Mouse (Mus musculus) forebrain, embryonic 16.5 days (tissue): Measurements from ENCODE around the gene Ipo13. TPM values are rescaled to one million over a fixed set of nuclear protein-coding genes. Genes with fewer than 3 reads are reported as not detected.

Experiments used
- ATAC-seq: fragments of 200-750 bp; cut with Nextera tagmentation; 2 replicates; pipeline ENCODE4 v1.8.0; 2017; ENCODE audit warnings: mild to moderate bottlenecking, moderate library complexity
- H3K27ac ChIP-seq: fragments of 300-500 bp; sonication (generic); 2 replicates; pipeline ENCODE4 v1.5.1; 2014; ENCODE audit warnings: low read length, control low read depth
- H3K27me3 ChIP-seq: fragments of 300-500 bp; sonication (generic); replicated peaks from 2 replicates; pipeline ENCODE4 v1.6.1; 2014; ENCODE audit warnings: low read length; ENCODE audit not compliant: control insufficient read depth, insufficient read depth
- H3K36me3 ChIP-seq: fragments of 300-500 bp; sonication (generic); 2 replicates; pipeline ENCODE4 v1.6.1; 2014; ENCODE audit not compliant: control insufficient read depth, insufficient read depth
- H3K4me1 ChIP-seq: fragments of 300-500 bp; sonication (generic); replicated peaks from 2 replicates; pipeline ENCODE4 v1.6.1; 2014; ENCODE audit warnings: low read length; ENCODE audit not compliant: control insufficient read depth, insufficient read depth
- H3K4me2 ChIP-seq: fragments of 300-500 bp; sonication (generic); 2 replicates; pipeline ENCODE4 v1.6.1; 2014; ENCODE audit warnings: mild to moderate bottlenecking, low read length, control low read depth
- H3K4me3 ChIP-seq: fragments of 300-500 bp; sonication (generic); replicated peaks from 2 replicates; pipeline ENCODE4 v1.5.1; 2014; ENCODE audit warnings: mild to moderate bottlenecking, low read length, control low read depth
- H3K9ac ChIP-seq: fragments of 300-500 bp; sonication (generic); replicated peaks from 2 replicates; pipeline ENCODE4 v1.6.1; 2014; ENCODE audit warnings: low read depth, low read length, control low read depth
- H3K9me3 ChIP-seq: fragments of 300-500 bp; sonication (generic); 2 replicates; pipeline ENCODE4 v1.6.1; 2016; ENCODE audit warnings: low read length; ENCODE audit not compliant: control insufficient read depth
- WGBS: fragments of 180-500 bp; shearing (Covaris S2); extraction: QIAGEN DNeasy Blood & Tissue Kit; methylation state at CpG from one replicate; pipeline ENCODE4 v1.1.7; 2014; 5-methylcytosine and 5-hydroxymethylcytosine counted together
- polyA plus RNA-seq: library from polyadenylated mRNA; unstranded; fragments of >200 nt; fragmentation: Nextera tagmentation; extraction: Ambion mirVana; gene quantifications from 2 replicates; pipeline ENCODE4 v1.2.1, GENCODE M21; 2015

Ipo13 gene
- polyA plus RNA-seq, 1 experiment from 2014 or later: 79.9 TPM

DNA sequence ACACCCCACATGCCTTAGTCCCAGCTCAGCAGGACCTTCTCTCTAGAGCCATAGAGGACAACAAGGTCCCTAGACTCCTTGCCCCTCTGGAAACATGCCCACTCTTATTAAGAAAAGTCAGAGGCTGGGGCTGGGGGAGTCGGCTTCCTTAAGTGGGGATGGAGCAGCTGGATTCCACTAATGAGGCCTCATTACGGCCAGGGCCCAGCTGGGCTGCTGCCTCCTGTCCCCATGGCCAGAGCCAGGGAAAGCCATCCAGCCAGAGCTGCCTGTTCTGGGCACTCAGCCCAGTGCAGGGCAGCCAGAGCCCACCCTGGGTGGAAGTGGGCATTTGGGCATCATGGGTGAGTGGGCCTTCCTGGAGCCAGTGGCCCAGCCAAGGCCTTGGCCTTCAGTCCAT lies 67.8 kb downstream of the Ipo13 start:
- no peaks in the 10 kb centered on the region for H3K9me3 ChIP-seq
- no peak overlapping the region for H3K4me2 ChIP-seq
- H3K27ac ChIP-seq: no peak overlapping the region
- H3K27me3 ChIP-seq: no peaks in the 10 kb centered on the region
- H3K4me1 ChIP-seq: no peaks in the 10 kb centered on the region; the same call in 1 of the 2 replicates
- H3K36me3 ChIP-seq: no peaks in the 10 kb centered on the region
- no peak for ATAC-seq
- WGBS: 13% methylated on average over 2 of the region's 2 CpGs
- no peak overlapping the region for H3K9ac ChIP-seq
- H3K4me3 ChIP-seq: no peak overlapping the region

DNA sequence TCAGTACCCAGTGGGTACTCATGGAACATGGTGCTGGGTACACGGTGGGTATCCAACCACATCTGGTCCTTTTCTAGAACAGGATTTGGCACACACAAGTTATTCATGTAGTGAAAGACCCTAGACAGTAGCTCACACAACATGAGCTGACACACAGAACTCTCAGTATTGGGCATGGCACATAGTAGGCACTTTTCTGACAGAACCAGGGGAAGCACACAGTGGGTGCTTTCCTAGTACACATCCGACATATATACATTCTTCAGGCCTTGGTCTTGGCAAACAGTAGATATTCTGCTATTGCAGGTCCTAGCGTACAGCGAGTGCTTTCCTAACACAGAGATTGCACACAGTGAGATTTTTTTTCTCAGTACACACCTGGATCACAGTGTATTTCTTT lies 68.5 kb downstream of the Ipo13 start:
- Histone ChIP-seq H3K4me2 (no peak overlapping the region), H3K27me3 (no peaks in the 10 kb centered on the region), H3K9ac (no peak overlapping the region), H3K4me1 (no peaks in the 10 kb centered on the region; the same call in 1 of the 2 replicates), H3K36me3 (no peaks in the 10 kb centered on the region), H3K4me3 (no peak overlapping the region), H3K27ac (no peak overlapping the region), H3K9me3 (no peaks in the 10 kb centered on the region)
- ATAC-seq: no peak
- 94% methylated on average over 4 of the region's 4 CpGs for WGBS

GRCm38 (mm10) chr4:117845316-117845715 lies 69.5 kb downstream of the Ipo13 start:
- no peak overlapping the region for H3K9ac ChIP-seq
- H3K36me3 ChIP-seq: no peaks in the 10 kb centered on the region
- H3K4me3 ChIP-seq: no peak overlapping the region
- ATAC-seq: no peak
- 80% methylated on average over 11 of the region's 11 CpGs for WGBS
- H3K4me1 ChIP-seq: no peaks in the 10 kb centered on the region; the same call in 1 of the 2 replicates
- no peaks in the 10 kb centered on the region for H3K9me3 ChIP-seq
- H3K27ac ChIP-seq: no peak overlapping the region
- no peak overlapping the region for H3K4me2 ChIP-seq
- H3K27me3 ChIP-seq: no peaks in the 10 kb centered on the region

Other genes starting within 250 kb of the Ipo13 start
- 80.1 and 80.4 TPM in 2 replicates for gene Dmap1, start 232.7 kb downstream of the Ipo13 start, polyA plus RNA-seq
- not detected in 2 replicates for gene Gm12845, start 190.6 kb downstream of the Ipo13 start, polyA plus RNA-seq
- not detected in 2 replicates for gene Klf17, start 149.4 kb downstream of the Ipo13 start, polyA plus RNA-seq
- gene Slc6a9, start 80.5 kb downstream of the Ipo13 start, polyA plus RNA-seq: 12.0 and 16.2 TPM in 2 replicates
- gene Ccdc24, start 42.4 kb downstream of the Ipo13 start, polyA plus RNA-seq: 2.0 and 2.4 TPM in 2 replicates
- gene B4galt2, start 31.5 kb downstream of the Ipo13 start, polyA plus RNA-seq: 47.8 and 47.9 TPM in 2 replicates
- gene Atp6v0b, start 27.7 kb downstream of the Ipo13 start, polyA plus RNA-seq: 426 and 531 TPM in 2 replicates
- 29.8 and 30.1 TPM in 2 replicates for gene Dph2, start 23.0 kb downstream of the Ipo13 start, polyA plus RNA-seq
- 0.11 and 0.48 TPM in 2 replicates for gene Artn, start 14.8 kb upstream of the Ipo13 start, polyA plus RNA-seq
- gene St3gal3, start 219.9 kb upstream of the Ipo13 start, polyA plus RNA-seq: 12.6 and 14.1 TPM in 2 replicates